Mouse (Mus musculus) embryonic fibroblast, embryonic 13.5 days (primary cell): ENCODE measurements around the gene Gm20388.

ENCODE experiments used
- CTCF ChIP-seq: IDR thresholded peaks from 2 replicates; pipeline ENCODE4 v1.5.1; 2011; ENCODE audit warnings: mild to moderate bottlenecking, control low read depth, low read length, moderate library complexity, borderline replicate concordance; ENCODE audit not compliant: insufficient read depth
- POLR2A ChIP-seq: IDR thresholded peaks from 2 replicates; pipeline ENCODE4 v1.6.1; 2011; ENCODE audit warnings: low read depth, mild to moderate bottlenecking, control low read depth, low read length, moderate library complexity

DNA sequence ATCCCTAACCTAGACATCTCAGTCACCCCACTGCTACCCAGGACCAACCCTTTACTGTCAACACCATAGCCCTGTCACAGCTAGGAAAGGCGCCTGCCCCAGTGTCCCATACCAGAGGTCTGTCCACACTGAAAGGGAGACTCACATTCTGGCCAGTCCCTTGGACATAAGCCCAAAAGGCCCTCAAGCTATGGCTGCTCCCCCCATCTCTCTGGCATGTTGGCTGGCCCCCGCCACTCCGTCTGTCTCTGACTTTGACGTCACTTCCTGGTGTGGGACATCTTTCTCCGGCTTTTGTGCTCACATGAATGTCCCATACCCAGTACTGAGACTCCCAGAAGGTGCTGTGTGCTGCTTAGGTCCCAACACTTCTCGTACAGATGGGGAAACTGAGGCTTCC, 1536.2 kb downstream of the Gm20388 start:
- TF ChIP-seq CTCF, result no peak
- TF ChIP-seq POLR2A, result no peak
